Mouse (Mus musculus): Measurements from ENCODE around the gene Umad1. TPM values are rescaled to one million over a fixed set of nuclear protein-coding genes. Genes with fewer than 3 reads are reported as not detected.

Umad1 gene
- polyA plus RNA-seq, 1 experiment from 2014 or later, result 22.0 TPM

GRCm38 (mm10) chr6:8358782-8359181, 99.7 kb downstream of the Umad1 start:
- WGBS, result 30% methylated on average over 2 of the region's 2 CpGs
- DNase-seq (ENCODE audit: low spot score), result no peak

GRCm38 (mm10) chr6:8360805-8361204, 101.7 kb downstream of the Umad1 start:
- Histone ChIP-seq H3K27ac (replicated peaks) (no peak overlapping the region), H3K36me3 (peaks cover 3% of the 10 kb centered on the region; the same call in 1 of the 2 replicates), H3K27me3 (ENCODE audit: low read depth, poor library complexity, severe bottlenecking) (no peaks in the 10 kb centered on the region; the same call in 1 of the 2 replicates), H3K4me1 (peaks cover 18% of the 10 kb centered on the region), H3K9me3 (replicated peaks) (no peaks in the 10 kb centered on the region; the same call in 1 of the 2 replicates), H3K4me3 (no peak overlapping the region)
- DNase-seq (ENCODE audit: low spot score), result no peak
- 87% methylated on average over 7 of the region's 7 CpGs for WGBS

More at GRCm38 (mm10) chr6:8358782-8359181, 99.7 kb downstream of the Umad1 start:
- H3K27ac ChIP-seq (replicated peaks), result no peak overlapping the region
- peaks cover 13% of the 10 kb centered on the region for H3K4me1 ChIP-seq
- H3K4me3 ChIP-seq, result no peak overlapping the region
- H3K9me3 ChIP-seq (replicated peaks), result no peaks in the 10 kb centered on the region
- H3K36me3 ChIP-seq, result no peaks in the 10 kb centered on the region
- H3K27me3 ChIP-seq (ENCODE audit: low read depth, poor library complexity, severe bottlenecking), result no peaks in the 10 kb centered on the region; the same call in 1 of the 2 replicates

- no peak overlapping the region for H3K27ac ChIP-seq (replicated peaks)
- DNase-seq (ENCODE audit: low spot score), result no peak
- H3K9me3 ChIP-seq (replicated peaks), result no peaks in the 10 kb centered on the region; the same call in 1 of the 2 replicates
- H3K4me3 ChIP-seq, result no peak overlapping the region
- peaks cover 3% of the 10 kb centered on the region; the same call in 1 of the 2 replicates for H3K36me3 ChIP-seq
- no peaks in the 10 kb centered on the region; the same call in 1 of the 2 replicates for H3K27me3 ChIP-seq (ENCODE audit: low read depth, poor library complexity, severe bottlenecking)
- peaks cover 11% of the 10 kb centered on the region for H3K4me1 ChIP-seq
- WGBS, result 68% methylated on average over 12 of the region's 12 CpGs
These were observed 105.1 kb downstream of the Umad1 start for GRCm38 (mm10) chr6:8364033-8364756.

DNA sequence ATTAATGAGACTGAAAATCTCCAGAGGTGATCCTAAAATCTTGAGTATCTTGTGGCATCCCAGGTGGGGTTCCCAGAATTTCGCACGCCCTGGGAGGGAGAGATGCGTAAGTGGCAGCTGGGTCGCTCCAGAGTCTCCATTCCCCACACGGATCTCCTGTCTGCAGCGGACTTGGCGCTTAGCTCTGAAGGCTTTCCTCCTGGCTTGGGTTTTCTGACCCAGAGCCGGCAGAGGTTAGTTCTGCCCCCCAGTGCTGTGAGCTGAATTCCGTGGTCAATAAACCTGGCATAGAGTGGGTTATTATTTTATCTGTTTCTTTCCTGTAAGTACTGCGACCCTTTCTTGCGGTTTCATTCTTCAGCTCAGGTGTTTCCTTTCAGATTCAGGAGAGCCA, 105.7 kb downstream of the Umad1 start:
- Histone ChIP-seq H3K36me3 (peaks cover 3% of the 10 kb centered on the region; the same call in 1 of the 2 replicates), H3K9me3 (replicated peaks) (no peaks in the 10 kb centered on the region; the same call in 1 of the 2 replicates), H3K27me3 (ENCODE audit: low read depth, poor library complexity, severe bottlenecking) (no peaks in the 10 kb centered on the region; the same call in 1 of the 2 replicates), H3K4me3 (no peak overlapping the region), H3K27ac (replicated peaks) (no peak overlapping the region), H3K4me1 (peaks cover 7% of the 10 kb centered on the region)
- WGBS, result 88% methylated on average over 11 of the region's 11 CpGs
- no peak for DNase-seq (ENCODE audit: low spot score)

- WGBS, result 89% methylated on average over 4 of the region's 4 CpGs
- H3K36me3 ChIP-seq, result peaks cover 3% of the 10 kb centered on the region; the same call in 1 of the 2 replicates
- no peaks in the 10 kb centered on the region; the same call in 1 of the 2 replicates for H3K9me3 ChIP-seq (replicated peaks)
- no peak overlapping the region for H3K27ac ChIP-seq (replicated peaks)
- H3K27me3 ChIP-seq (ENCODE audit: low read depth, poor library complexity, severe bottlenecking), result no peaks in the 10 kb centered on the region
- H3K4me1 ChIP-seq, result peaks cover 7% of the 10 kb centered on the region
- H3K4me3 ChIP-seq, result no peak overlapping the region
- no peak for DNase-seq (ENCODE audit: low spot score)
These were observed 108.6 kb downstream of the Umad1 start for GRCm38 (mm10) chr6:8367675-8368074.

- Histone ChIP-seq H3K27me3 (ENCODE audit: low read depth, poor library complexity, severe bottlenecking) (no peaks in the 10 kb centered on the region), H3K4me1 (peaks cover 7% of the 10 kb centered on the region), H3K4me3 (no peak overlapping the region), H3K27ac (replicated peaks) (no peak overlapping the region), H3K36me3 (peaks cover 3% of the 10 kb centered on the region; the same call in 1 of the 2 replicates), H3K9me3 (replicated peaks) (no peaks in the 10 kb centered on the region; the same call in 1 of the 2 replicates)
- no peak for DNase-seq (ENCODE audit: low spot score)
- 69% methylated on average over 2 of the region's 2 CpGs for WGBS
These were observed 109.2 kb downstream of the Umad1 start for GRCm38 (mm10) chr6:8368198-8368864.

DNA sequence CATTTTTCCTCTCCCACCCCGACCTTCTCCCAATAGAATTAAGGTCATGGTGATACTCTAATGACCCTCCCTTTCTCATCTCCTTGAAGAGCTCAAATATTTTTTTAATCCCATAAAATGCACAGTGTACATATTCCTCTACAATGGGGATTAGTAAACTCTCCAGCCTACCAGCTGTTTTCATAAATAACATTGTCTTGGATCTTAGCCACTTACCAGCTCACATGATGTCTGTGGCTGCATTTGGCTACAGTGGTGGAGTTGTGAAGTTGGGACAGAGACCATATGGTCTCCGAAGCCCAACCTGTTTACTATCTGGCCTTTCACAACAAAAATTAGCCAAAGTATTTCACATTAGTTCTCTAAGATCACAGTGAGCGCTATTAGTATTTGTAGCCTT, 111.5 kb downstream of the Umad1 start:
- H3K36me3 ChIP-seq, result 0 out of 2 replicates have a peak, but pooled peaks cover under 1% of the 10 kb centered on the region

GRCm38 (mm10) chr6:8373051-8373450, 114.0 kb downstream of the Umad1 start:
- Histone ChIP-seq H3K4me1 (peaks cover 5% of the 10 kb centered on the region), H3K9me3 (replicated peaks) (no peaks in the 10 kb centered on the region), H3K27ac (replicated peaks) (no peak overlapping the region), H3K36me3 (no peaks in the 10 kb centered on the region; the same call in 1 of the 2 replicates), H3K4me3 (no peak overlapping the region), H3K27me3 (ENCODE audit: low read depth, poor library complexity, severe bottlenecking) (no peaks in the 10 kb centered on the region)
- 75% methylated on average over 2 of the region's 2 CpGs for WGBS
- DNase-seq (ENCODE audit: low spot score), result no peak

More for the DNA sequence above, 111.5 kb downstream of the Umad1 start:
- Histone ChIP-seq H3K9me3 (replicated peaks) (no peaks in the 10 kb centered on the region), H3K4me3 (no peak overlapping the region), H3K27ac (replicated peaks) (no peak overlapping the region), H3K4me1 (peaks cover 5% of the 10 kb centered on the region), H3K27me3 (ENCODE audit: low read depth, poor library complexity, severe bottlenecking) (no peaks in the 10 kb centered on the region)
- WGBS, result 88% methylated on average over 3 of the region's 3 CpGs
- no peak for DNase-seq (ENCODE audit: low spot score)

DNA sequence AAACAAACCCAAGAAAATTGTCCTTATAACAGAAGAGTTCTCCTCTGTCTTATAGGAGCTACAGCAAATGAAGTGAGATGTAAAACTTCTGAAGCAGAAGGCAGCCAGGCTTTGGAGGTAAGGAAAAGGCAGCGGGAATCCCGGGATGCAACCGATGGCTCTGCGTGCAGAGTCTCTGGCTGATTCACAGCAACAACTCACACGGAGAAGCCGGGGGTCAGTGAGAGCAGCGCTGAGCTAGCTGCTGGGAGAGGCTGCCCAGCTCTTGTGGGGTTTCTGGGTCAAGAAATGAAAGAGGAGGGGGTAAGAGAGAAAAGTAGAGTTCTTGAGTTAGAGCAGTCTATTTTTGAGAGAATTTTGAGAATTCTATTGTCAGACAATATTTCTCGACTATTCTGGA, 114.8 kb downstream of the Umad1 start:
- no peaks in the 10 kb centered on the region for H3K27me3 ChIP-seq (ENCODE audit: low read depth, poor library complexity, severe bottlenecking)
- H3K4me3 ChIP-seq, result no peak overlapping the region
- peaks cover 5% of the 10 kb centered on the region for H3K4me1 ChIP-seq
- H3K27ac ChIP-seq (replicated peaks), result no peak overlapping the region
- WGBS, result 48% methylated on average over 8 of the region's 8 CpGs
- no peak for DNase-seq (ENCODE audit: low spot score)
- no peaks in the 10 kb centered on the region for H3K9me3 ChIP-seq (replicated peaks)
- no peaks in the 10 kb centered on the region; the same call in 1 of the 2 replicates for H3K36me3 ChIP-seq

- Histone ChIP-seq H3K4me1 (peaks cover 5% of the 10 kb centered on the region), H3K27ac (replicated peaks) (no peak overlapping the region), H3K4me3 (no peak overlapping the region), H3K36me3 (no peaks in the 10 kb centered on the region; the same call in 1 of the 2 replicates), H3K27me3 (ENCODE audit: low read depth, poor library complexity, severe bottlenecking) (no peaks in the 10 kb centered on the region), H3K9me3 (replicated peaks) (no peaks in the 10 kb centered on the region)
- 81% methylated on average over 6 of the region's 6 CpGs for WGBS
- no peak for DNase-seq (ENCODE audit: low spot score)
These were observed 115.2 kb downstream of the Umad1 start for GRCm38 (mm10) chr6:8374290-8374689.

DNA sequence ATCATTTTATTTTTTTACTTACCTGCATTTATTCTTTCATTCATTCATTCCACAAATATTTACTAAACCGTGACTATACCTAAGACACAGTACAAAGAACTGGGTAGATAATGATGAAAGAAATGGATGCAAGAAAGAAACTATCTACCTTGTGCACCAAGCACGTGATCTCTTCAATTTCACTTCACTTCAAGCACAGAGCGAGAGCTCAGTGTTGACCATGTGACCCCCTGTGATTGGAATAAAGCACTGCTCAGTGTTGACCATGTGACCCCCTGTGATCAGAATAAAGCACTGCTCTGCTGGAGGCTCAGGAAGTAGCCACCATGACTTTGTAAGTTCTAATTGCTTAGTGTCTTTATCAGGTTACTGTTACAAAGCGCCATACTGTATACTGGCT, 115.6 kb downstream of the Umad1 start:
- WGBS, result 84% methylated on average over 4 of the region's 4 CpGs
- Histone ChIP-seq H3K4me1 (peaks cover 5% of the 10 kb centered on the region), H3K36me3 (no peaks in the 10 kb centered on the region; the same call in 1 of the 2 replicates), H3K27ac (replicated peaks) (no peak overlapping the region), H3K27me3 (ENCODE audit: low read depth, poor library complexity, severe bottlenecking) (no peaks in the 10 kb centered on the region), H3K4me3 (no peak overlapping the region), H3K9me3 (replicated peaks) (no peaks in the 10 kb centered on the region)
- DNase-seq (ENCODE audit: low spot score), result no peak

GRCm38 (mm10) chr6:8376351-8376750, 117.3 kb downstream of the Umad1 start:
- no peak overlapping the region for H3K27ac ChIP-seq (replicated peaks)
- H3K36me3 ChIP-seq, result no peaks in the 10 kb centered on the region; the same call in 1 of the 2 replicates
- no peak overlapping the region for H3K4me3 ChIP-seq
- H3K9me3 ChIP-seq (replicated peaks), result no peaks in the 10 kb centered on the region
- H3K27me3 ChIP-seq (ENCODE audit: low read depth, poor library complexity, severe bottlenecking), result no peaks in the 10 kb centered on the region
- peaks cover 5% of the 10 kb centered on the region for H3K4me1 ChIP-seq
- 96% methylated on average over 5 of the region's 5 CpGs for WGBS
- no peak for DNase-seq (ENCODE audit: low spot score)

GRCm38 (mm10) chr6:8377667-8378066, 118.6 kb downstream of the Umad1 start:
- Histone ChIP-seq H3K27me3 (ENCODE audit: low read depth, poor library complexity, severe bottlenecking) (no peaks in the 10 kb centered on the region), H3K4me1 (peaks cover 5% of the 10 kb centered on the region), H3K9me3 (replicated peaks) (no peaks in the 10 kb centered on the region), H3K36me3 (no peaks in the 10 kb centered on the region; the same call in 1 of the 2 replicates), H3K4me3 (no peak overlapping the region), H3K27ac (replicated peaks) (no peak overlapping the region)
- no peak for DNase-seq (ENCODE audit: low spot score)
- 93% methylated on average over 8 of the region's 8 CpGs for WGBS
